Mouse (Mus musculus) frontal cortex, postnatal 10 days (tissue): ENCODE results near the gene Arhgef6.

Experiments used
- DNase-seq, 2 experiments: peaks; one replicate each; pipeline ENCODE4 v3.0.0; 2022; ENCODE audit warnings: low spot score in 2 of 2, mixed read lengths in 1 of 2

Arhgef6 gene

GRCm38 (mm10) chrX:57196319-57196718 is 142.2 kb downstream of the Arhgef6 start:
- DNase-seq, result no peak

DNA sequence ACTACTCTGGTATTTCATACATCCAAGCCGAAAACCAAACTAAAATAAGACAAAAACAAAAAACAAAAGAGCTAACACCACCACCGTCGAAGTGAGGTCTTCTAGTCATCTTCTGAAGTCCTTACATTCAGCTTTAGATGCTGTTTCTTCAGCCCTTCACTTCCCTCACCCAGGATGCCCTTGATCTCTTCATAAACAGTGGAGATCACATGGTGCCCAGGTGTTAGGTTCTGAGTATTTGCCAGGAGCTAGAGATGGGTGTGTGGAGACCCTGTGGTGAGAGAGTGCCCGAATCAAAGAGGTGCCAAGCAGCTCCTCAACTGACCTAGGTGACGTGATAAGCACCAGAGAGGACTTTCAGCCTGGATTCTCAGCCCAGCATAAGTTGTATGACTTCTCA is 149.2 kb downstream of the Arhgef6 start:
- no peak for DNase-seq

DNA sequence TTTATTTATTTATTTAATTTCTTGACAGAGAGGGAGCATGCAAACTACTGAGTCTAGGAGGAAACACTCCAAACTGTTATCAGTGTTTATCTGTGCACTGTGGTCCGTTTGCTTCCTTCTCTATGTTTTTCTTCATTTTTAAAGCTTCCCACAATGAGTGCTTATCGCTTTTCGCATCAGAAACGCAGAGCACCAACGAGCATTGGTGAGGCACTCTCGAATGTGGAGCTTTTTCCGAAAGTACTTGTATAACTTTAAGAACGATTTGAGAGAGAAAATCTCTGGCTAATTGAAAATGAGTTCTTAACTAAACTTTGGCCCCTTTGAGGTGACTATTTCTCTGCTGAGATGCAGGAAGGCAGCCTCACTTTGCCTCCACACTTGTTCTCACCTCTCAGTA is 151.2 kb downstream of the Arhgef6 start:
- DNase-seq, result no peak

DNA sequence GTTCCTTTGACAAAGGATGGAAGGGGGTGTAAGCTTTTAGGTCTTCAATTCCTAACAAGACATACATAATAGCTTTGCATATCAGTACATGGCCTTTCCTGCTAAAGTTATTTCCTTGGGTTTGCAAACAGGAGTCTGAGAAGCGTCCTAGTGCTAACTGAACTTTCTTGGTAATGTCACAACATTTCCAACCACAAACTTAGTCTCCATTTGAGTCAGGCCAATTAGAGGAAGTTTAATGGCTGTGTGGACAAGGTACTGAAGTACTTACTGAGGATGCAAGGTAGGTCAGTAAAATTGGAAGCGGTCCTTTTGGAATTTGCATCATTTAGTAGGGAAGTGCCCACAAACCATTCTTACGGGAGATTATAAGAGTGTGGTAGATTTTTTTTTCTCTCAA is 155.2 kb downstream of the Arhgef6 start:
- no peak for DNase-seq

GRCm38 (mm10) chrX:57182470-57182869 is 156.1 kb downstream of the Arhgef6 start:
- DNase-seq, result no peak
